Mouse (Mus musculus) olfactory bulb, adult 2 months (tissue): ENCODE measurements around the gene Cenpf. TPM values are rescaled to one million over a fixed set of nuclear protein-coding genes. Genes with fewer than 3 reads are reported as not detected.

Experiments
- H3K27ac ChIP-seq: fragments of 200-500 bp; 2 replicates; pipeline ENCODE4 v1.5.1; 2012; ENCODE audit warnings: low read depth, low read length; ENCODE audit not compliant: insufficient read depth
- H3K4me1 ChIP-seq: fragments of 200-500 bp; 2 replicates; pipeline ENCODE4 v1.6.1; 2012; ENCODE audit warnings: low read length; ENCODE audit not compliant: control insufficient read depth, insufficient read depth
- H3K4me3 ChIP-seq: fragments of 200-500 bp; 2 replicates; pipeline ENCODE4 v1.5.1; 2012; ENCODE audit warnings: mild to moderate bottlenecking, low read depth, low read length, moderate library complexity; ENCODE audit not compliant: insufficient read depth
- CTCF ChIP-seq: fragments of 200-500 bp; IDR thresholded peaks from 2 replicates; pipeline ENCODE4 v1.5.1; 2012; ENCODE audit warnings: low read depth, mild to moderate bottlenecking, low read length, moderate library complexity; ENCODE audit not compliant: insufficient read depth
- POLR2A ChIP-seq: fragments of 200-500 bp; IDR thresholded peaks from 2 replicates; pipeline ENCODE4 v1.6.1; 2012; ENCODE audit warnings: mild to moderate bottlenecking, low read depth, low read length, moderate library complexity; ENCODE audit not compliant: insufficient read depth
- WGBS: fragments of 180-500 bp; shearing (Covaris S2); methylation state at CpG from one replicate; pipeline ENCODE4 v1.1.7; 2018; 5-methylcytosine and 5-hydroxymethylcytosine counted together
- polyA plus RNA-seq: library from polyadenylated mRNA; stranded (reverse); fragments of >200 nt; gene quantifications from 2 replicates; pipeline ENCODE4 v1.2.4, GENCODE M21; 2012; ENCODE audit warnings: low replicate concordance; ENCODE audit not compliant: missing spikeins, insufficient read depth, insufficient read length

Gene Cenpf
- polyA plus RNA-seq, 1 experiment: not detected

- no peak overlapping the region for H3K4me3 ChIP-seq
- no peaks in the 10 kb centered on the region for H3K4me1 ChIP-seq
- TF ChIP-seq CTCF (no peak), POLR2A (no peak)
- WGBS: 86% methylated on average over 6 of the region's 6 CpGs
- no peak overlapping the region for H3K27ac ChIP-seq
Measured at GRCm38 (mm10) chr1:189646597-189646996, 41.3 kb downstream of the Cenpf start.

- no peak overlapping the region for H3K27ac ChIP-seq
- H3K4me3 ChIP-seq: no peak overlapping the region
- WGBS: 61% methylated on average over 2 of the region's 2 CpGs
Measured at GRCm38 (mm10) chr1:189645371-189645770, 42.5 kb downstream of the Cenpf start.

GRCm38 (mm10) chr1:189644700-189645345 is 43.1 kb downstream of the Cenpf start:
- no peaks in the 10 kb centered on the region for H3K4me1 ChIP-seq
- 49% methylated on average over 3 of the region's 3 CpGs for WGBS

More at GRCm38 (mm10) chr1:189645371-189645770, 42.5 kb downstream of the Cenpf start:
- no peak for TF ChIP-seq CTCF
- no peak for TF ChIP-seq POLR2A
- no peaks in the 10 kb centered on the region for H3K4me1 ChIP-seq

GRCm38 (mm10) chr1:189639581-189639980 is 48.3 kb downstream of the Cenpf start:
- WGBS: 72% methylated on average over 6 of the region's 6 CpGs
- TF ChIP-seq POLR2A (no peak), CTCF (no peak)

More at GRCm38 (mm10) chr1:189644700-189645345, 43.1 kb downstream of the Cenpf start:
- TF ChIP-seq CTCF (no peak), POLR2A (no peak)
- H3K27ac ChIP-seq: peak overlapping the region; percentile 10; the same call in 1 of the 2 replicates
- H3K4me3 ChIP-seq: no peak overlapping the region

GRCm38 (mm10) chr1:189633791-189634190 is 54.1 kb downstream of the Cenpf start:
- peaks cover 13% of the 10 kb centered on the region for H3K4me1 ChIP-seq
- TF ChIP-seq POLR2A (no peak), CTCF (no peak)
- H3K27ac ChIP-seq: no peak overlapping the region
- no peak overlapping the region for H3K4me3 ChIP-seq
- WGBS: 41% methylated on average over 5 of the region's 5 CpGs

More at GRCm38 (mm10) chr1:189639581-189639980, 48.3 kb downstream of the Cenpf start:
- H3K4me1 ChIP-seq: no peaks in the 10 kb centered on the region
- H3K4me3 ChIP-seq: no peak overlapping the region
- H3K27ac ChIP-seq: no peak overlapping the region

- H3K4me1 ChIP-seq: peaks cover 13% of the 10 kb centered on the region
- no peak overlapping the region for H3K4me3 ChIP-seq
- H3K27ac ChIP-seq: no peak overlapping the region
- no peak for TF ChIP-seq POLR2A
- TF ChIP-seq CTCF: no peak
- 54% methylated on average over 13 of the region's 13 CpGs for WGBS
Measured at GRCm38 (mm10) chr1:189631906-189632675, 55.8 kb downstream of the Cenpf start.

- TF ChIP-seq POLR2A (no peak), CTCF (no peak)
- Histone ChIP-seq H3K27ac (no peak overlapping the region), H3K4me1 (peaks cover 13% of the 10 kb centered on the region), H3K4me3 (no peak overlapping the region)
- 84% methylated on average over 6 of the region's 6 CpGs for WGBS
Measured at GRCm38 (mm10) chr1:189630026-189630425, 57.9 kb downstream of the Cenpf start.

GRCm38 (mm10) chr1:189627976-189628768 is 59.7 kb downstream of the Cenpf start:
- 80% methylated on average over 9 of the region's 9 CpGs for WGBS
- Histone ChIP-seq H3K4me1 (peaks cover 9% of the 10 kb centered on the region), H3K27ac (no peak overlapping the region), H3K4me3 (no peak overlapping the region)
- no peak for TF ChIP-seq POLR2A
- TF ChIP-seq CTCF: no peak
